Mouse (Mus musculus) ovary, postnatal 36 days (tissue): ENCODE measurements at regions not wholly inside any gene's neighbourhood (a gene's known extent, or its start where the extent isn't known, plus 50 kb on each side); places are given as distances from the start of the nearest gene placed in this dataset.

Experiments used
- DNase-seq: peaks from one replicate; pipeline ENCODE4 v3.0.0; 2022; ENCODE audit warnings: low spot score, mixed read lengths

DNA sequence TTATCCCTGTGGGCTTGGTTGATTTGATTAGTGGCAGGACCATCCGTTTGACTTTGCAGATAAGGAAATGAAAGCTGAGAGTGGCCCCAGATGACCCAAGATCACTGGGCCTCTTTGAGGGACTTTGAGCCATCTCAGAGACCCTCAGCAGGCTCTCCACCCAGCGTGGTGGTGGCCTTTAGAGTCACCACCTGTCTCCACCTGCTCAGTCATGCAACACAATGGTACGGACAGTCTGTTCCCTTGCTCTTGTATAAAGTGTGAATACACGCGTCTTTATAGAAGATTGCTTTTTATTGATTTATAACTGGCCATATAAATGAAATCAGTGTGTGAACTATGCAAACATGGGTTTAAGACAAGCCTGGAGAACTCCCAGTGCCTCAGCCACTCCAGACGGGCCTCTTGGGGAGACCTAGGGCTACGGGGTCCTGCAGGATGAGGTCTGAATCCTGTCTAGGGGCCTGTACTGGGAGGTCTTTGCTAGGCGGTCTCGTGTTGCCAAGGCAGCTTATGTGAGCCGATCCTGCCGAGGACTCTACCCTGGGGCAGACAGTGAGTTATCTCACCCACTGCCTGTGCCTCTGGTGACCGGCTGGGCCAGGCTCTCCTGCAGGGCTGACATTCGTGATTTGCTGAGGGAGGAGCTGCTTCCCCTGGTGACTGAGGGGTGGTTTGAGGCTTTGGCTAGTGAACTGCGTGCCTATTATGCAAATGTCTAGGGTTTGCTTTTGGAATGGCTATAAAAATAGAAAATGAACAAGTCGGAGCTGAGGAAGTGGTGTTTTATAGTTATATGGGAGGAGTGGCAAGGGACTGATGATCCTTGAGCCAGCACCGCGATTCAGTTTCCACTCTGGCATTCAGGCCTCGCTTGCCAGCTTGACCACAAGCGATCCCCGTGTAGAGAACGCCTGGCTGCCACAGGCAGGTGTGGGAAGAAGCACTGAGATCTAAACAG, 176.5 kb downstream of the Fam43a start:
- no peak for DNase-seq

DNA sequence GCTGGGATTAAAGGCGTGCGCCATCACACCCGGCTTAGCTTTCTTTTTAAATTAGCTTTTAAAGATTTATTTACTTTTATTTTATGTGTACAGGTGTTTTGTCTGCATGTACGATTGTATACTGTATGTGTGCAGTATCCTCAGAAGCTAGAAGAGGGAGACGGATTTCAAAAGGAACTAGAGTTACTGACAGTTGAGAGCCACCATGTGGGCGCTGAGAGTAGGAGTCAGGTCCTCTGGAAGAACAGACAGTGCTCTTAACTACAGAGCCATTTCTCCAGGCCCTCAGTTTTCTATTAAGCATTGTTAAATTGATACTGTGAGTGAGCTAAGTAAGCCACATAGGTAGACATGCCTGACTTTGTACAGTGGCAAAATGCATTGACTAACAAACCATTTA, 177.9 kb downstream of the Fam43a start:
- DNase-seq: no peak

DNA sequence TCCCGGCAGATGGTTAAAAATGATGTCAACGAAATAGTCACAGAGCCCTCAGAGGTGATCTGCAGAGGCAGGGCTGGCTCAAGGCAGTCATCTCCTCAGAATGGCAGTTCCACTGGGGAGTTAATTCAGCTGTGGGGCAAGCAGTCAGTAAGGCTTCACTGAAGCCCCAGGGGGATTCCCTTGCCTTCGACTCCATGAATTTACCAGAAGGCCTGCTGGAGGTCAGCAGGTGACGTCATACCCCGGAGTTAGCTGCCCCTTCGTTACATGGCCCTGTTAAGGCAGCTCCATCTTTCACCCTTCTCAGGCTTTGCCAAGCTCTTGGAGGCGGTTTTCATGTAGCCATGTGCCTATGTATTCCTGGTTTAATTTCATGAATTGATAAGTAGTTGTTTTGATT, 178.6 kb downstream of the Fam43a start:
- DNase-seq: no peak

DNA sequence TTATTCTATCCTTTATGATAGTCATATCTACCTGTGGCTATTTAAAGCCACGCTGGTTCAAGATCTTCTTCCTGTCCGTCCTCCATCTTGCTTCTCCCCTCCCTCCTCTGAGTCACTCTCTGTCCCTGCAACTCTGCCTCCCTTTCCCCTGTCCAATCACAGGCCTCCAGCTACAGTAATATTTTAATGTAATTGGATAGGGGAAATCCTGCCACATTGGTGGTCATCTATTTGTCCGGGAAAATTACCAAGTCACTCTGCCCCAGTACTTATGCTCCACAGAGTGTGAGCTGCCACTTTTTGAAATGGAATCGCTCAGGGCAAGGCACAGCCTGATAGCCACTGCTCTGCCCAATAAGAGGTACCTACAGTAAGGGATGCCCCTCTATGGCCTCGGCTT, 179.4 kb downstream of the Fam43a start:
- no peak for DNase-seq

DNA sequence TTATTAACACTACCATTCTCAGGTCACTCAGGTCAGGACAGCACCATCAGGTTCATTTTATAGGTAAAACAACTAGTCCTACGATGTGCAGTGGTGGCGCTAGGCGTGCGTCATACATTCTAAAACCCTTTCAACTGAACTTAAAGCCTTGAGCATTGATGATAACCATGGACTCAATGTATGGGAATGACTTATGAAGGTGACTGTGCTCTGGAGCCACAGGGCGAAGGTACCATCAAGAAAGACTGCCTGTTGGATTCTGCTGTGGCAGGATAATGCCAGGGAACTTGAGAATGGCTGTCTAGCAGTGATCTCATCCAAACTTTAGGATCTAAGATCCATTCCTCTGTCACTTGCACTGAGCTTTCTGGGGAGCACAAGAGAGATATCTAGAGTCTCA, 184.7 kb downstream of the Fam43a start:
- DNase-seq: no peak

DNA sequence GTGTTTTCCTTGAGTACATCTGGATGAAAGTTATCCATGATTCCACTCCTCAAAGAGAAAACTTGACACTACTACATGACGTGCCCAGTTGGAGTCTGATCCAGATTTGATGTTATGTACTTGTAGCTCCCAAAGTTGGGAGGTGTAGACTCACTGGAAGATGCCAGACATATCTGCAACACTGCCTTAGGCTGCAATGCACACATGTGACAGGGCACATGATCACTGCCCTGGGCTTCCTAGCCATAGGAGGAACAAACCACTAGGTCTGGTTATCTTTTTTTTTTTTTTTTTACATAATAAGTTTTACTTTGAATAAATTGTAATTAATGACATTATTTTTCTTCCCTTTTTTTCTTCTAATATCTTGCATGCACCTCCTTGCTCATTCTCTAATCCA, 185.4 kb downstream of the Fam43a start:
- DNase-seq: no peak

DNA sequence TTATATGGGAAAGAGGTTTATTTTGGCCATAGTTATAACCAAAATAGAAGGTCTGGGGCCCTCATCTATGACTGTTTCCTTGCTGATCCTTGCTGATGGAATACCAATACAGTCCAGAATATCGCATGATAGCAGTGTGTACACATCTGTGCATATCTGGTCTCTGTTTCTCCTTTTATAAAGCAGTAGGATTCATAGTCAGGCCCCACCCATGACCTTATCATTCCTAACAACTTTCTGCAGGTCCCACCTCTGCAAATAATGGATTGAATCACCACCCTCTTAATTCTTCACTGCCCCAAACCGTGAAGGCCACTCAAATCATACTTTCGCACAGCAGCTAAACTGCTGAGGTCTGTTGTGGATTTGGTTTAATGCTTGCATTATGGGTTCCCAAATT, 186.5 kb downstream of the Fam43a start:
- DNase-seq: no peak

DNA sequence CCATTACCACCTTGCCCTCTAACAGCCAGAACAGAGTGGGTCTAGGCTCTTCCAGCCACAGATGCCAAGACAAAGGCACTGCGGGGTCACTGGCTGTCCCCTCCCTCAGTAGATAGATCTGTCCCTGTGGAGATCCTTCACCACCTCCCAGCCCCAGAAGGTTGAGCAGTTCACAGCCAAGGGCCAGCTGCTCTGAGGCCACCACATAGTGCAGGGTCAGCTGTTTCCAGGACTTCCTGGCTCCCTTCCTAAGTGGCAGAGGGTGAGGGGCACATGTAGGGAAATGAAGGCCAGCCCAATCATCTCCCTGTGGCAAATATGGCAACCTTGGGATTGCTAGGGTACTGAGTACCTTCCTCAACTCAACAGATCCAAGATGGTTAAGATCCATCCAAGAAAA, 187.8 kb downstream of the Fam43a start:
- DNase-seq: no peak

DNA sequence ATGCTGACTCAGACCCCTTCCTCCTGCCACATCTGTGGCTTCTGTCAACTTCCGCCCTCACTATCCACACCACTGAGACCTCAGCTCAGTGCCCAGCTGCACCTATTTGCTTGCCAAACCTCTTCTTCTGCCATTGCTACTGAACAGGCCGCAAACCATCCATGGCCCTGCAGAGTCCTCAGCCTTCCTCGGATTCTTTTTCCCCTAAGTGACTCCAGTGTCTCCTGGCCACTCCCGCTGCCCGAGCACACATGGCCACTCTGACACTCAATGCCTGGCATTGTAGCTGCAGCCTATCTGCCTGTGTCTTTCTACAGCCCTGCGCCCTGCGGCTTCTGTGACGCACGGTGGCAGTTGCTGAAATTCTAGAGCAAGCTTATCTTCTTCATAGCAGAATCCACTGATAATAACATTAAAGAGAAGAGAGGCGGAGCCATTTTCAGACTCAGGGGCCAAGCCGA, 188.8 kb downstream of the Fam43a start:
- no peak for DNase-seq

DNA sequence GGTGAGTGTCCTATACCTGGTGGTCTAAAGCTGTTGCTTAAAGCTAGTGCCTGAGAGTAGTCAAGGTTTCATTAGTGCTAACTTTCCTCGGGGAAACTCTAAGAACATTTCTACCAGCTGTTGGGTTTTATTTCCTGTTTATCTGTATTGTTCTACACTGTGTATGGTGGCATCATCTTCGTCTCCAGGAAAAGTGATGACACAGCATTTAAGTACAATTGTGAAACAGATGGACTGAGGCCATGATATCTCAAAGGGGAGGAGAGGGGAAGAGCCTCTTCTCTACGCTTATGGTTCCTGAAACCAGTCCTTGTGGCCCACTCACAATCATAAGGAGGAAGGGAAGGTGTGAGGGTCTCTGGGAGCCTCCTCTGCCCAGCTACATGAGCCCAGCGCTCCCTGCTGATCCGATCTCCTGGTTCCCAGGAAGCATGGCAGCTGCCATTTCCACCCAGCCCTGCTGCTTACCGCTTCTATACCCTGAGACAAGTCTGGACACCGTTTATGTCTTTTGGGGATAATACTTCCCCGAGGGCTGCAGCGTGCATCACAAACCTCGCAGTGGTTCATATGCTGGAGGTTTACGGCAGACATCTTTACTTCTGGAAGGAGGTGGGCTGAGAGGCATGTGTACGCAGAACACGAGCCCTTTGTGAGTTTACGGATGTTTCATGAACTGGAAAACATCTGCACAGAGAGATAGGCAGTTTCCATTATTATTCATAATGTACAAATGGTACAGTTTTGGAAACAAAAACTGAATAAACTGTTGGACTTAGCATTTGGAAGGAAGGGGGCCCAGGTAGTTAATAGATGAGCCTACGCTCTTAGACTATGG, 189.6 kb downstream of the Fam43a start:
- no peak for DNase-seq

DNA sequence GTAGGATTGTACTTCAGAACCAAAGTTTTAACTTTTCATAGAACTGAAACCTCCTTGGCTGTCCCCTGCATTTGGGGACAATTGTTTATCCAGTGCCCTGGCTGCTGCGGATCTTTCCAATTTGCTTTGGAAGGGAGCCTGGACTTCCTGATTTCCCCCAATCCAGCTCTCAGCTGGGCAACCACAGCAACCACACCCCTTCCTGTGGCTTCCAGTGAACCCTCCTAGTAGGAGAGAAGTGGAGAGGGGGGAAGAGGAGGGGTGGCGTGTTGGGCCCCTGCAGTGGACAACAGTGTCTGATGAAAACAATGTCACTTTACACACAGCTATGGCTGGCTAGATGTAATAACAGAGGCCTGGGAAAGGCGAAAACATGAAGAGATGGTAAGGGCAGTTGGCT, 190.5 kb downstream of the Fam43a start:
- DNase-seq: no peak

DNA sequence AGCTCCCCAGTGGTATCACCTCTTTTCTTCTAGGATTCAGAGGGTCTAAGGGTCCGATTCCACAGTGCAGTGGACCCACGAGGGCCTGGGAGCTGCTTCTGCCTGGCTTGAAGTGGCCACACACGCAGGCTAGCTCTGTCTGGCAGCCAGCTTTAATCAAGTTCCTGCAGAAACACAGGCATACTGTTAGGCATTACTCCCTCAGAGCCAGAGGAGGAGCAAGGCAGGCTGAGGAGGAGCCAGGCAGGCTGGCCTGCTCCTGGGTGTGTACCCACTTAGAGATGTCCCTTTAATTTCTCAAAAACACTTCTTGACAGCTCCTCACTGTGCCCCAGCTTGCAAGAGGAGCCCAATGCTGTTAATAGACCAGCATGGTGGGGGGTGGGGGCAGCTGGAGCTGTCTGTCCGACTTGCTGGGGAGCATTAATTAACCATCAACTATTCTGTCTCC, 191.1 kb downstream of the Fam43a start:
- no peak for DNase-seq

DNA sequence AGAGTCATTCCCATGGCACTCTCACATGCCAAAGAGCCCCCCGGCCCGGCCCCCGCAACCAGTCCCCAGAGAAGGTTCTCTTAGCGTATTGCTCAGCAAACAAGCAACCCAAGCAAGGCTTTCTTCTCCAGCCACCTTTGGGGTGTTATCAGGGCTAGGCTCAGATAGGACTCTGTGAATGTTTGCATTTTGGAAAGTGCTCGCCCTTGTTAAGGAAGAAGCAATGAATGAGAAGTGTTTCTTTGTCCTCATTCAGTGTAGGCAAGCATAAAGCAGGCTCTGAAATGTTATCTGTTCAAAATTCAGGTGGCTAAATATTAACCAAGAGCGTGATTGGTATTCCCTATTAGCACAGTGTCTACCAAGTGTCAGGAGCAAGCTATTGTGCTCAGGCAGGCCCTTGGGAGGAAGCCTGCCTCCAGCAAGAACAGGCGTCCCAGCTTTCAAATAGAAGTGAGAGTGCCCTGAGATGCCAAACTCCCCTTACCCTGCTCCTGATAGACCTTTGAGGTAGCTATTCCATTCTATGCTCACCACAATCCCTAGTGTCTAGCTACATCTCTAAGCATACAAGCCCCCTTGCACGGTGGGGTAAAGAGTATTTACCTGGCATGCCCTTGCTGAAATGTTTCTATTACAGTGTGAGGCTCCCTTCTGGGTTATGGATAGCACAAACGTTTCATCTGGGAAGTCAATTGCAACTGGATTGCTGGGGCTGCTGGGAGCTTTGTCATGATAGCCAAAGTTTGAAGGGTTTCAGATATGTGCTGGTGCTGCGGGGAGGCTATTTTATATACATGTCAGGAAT, 191.7 kb downstream of the Fam43a start:
- no peak for DNase-seq

DNA sequence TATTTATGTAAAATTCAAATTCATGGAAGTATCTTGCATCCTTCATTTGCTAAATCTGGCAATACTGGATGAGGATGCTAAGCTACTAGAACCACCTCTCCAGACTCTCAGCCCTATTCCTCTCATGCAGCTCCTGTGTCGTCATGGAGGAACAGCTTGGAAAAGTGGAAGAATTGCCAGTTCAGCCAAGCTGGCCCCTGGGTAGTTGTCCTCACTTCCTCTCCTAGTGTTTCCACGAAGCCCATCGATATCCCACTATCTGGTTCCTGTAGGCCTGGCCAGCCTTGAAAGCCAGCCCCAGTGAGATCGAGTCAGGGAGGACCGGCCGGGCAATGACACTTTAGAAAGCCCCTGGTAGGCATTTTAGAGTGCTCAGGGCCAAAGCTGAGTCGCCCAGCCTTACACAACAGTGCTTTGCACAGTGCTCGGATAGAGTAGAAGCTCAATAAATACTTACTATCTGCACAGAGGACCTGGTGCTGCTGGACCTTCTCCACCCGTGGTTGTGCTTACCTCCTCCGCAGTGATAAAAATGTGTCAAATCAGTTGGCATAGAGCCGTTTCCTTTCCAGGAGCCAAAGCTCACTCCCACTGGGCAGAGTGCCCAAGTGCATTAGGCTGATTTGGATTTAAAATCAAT, 193.3 kb downstream of the Fam43a start:
- no peak for DNase-seq

DNA sequence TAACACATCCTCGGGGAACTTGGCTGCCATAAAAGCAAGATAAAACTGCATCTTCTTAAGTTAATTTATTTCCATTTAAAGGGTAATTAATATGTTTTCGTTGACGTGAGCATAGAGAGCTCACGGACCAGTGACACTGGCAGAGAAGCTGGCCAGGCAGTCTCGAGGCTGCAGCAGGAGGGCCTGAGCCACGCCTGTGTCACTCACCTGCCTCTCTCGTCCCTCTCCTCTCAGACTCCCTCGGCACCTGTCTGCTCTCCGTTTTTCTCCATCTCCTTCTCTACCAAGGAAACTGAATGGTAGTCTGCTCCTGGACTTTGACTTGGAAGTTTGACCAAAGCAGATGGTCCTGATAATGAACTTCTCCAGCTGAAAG, 193.8 kb downstream of the Fam43a start:
- DNase-seq: no peak

DNA sequence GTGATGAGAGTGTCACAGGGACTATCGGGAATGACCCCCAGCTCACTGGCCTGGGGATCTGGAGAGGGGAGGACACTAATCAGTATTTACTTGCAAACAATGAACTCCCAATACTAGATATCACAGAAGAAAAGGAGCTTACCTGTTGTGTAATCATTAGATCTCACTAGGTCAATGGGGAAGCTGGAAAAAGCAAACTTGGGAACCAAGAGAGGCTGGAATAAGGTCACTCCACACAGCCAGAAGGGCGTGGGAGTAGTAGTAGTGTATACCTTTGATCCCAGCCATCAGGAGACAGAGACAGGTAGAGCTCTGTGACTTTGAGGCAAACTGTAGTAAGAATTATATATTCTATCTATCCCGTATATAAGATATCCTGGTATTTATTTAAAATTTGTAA, 194.3 kb downstream of the Fam43a start:
- DNase-seq: no peak

DNA sequence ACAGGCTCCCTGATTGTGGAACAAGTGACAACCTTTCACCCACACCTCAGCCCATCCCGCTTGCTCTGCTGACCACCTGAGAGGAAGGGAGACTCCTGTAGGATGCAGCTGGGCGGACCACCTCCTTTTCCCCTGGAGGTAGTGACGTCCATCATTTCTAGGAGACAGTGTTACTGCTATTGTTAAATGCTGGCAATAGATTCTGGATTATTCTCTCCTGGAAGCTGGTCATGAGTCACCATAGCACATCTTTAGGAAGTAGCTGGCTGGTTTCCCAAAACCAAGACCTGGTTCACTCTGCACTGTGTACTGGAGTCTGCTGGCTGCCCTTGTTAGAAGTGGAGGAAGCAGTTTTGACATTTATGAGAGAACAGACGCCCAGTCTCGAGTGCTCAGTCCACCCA, 196.0 kb downstream of the Fam43a start:
- no peak for DNase-seq

DNA sequence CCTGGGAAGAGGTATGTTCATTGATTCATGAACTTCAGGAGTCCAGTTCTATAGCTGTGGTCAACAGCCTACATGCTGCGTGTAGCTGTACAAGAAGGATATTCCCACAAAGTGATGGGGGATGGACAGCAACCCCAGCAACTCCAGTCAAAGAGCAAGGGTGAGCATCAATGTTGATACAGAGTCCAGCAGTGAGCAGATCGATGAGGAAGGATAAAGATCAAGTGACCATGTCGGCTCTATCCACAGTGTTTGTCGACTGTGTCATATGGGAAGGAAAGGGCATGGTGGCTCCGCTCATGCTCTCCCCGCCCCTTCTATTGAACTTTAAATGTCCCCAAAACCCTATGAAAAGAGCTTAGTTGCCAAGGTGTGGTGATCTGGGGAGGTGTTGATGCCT, 196.6 kb downstream of the Fam43a start:
- no peak for DNase-seq

DNA sequence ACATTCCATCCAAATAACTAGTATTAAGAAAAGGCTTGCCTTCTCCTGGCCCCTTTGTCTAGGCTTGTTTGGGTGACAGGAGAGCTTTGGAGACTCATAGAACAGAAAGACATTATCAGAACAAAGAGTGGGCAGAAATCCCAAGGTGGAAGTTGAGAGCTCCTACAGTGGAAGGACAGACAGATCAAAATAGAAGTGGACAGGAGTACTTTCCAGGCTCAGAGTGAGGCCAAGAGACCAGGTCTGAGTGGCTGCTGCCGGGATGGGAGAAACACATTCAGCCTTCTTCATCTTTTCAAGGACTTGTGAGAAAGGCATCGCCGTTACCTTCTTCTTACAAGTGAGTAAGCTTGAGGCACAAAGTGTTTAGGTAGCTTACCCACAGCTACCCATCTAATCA, 197.5 kb downstream of the Fam43a start:
- no peak for DNase-seq

DNA sequence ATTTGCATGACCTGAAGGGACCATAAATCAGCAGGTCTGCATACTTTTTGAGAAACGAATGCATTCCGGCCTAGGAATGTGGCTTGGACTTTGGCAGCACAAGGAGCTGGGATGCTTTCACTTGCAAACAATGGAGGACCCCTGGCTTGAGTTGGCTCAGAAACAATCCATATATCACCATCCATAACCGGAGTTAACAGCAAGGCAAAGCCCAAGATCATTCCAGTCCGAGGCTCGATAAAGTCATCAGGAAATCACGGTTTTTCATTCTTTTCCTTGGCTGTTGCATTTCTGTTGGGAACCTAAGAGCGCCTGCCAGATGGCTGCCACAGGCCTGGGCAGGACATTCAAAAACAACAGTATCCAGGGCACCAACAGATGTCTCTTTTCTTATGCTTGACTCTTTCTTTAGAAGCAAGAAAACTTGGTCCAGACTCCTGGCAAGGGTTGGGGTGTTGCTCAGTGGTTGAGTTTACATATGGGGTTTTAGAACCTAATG, 198.5 kb downstream of the Fam43a start:
- no peak for DNase-seq

DNA sequence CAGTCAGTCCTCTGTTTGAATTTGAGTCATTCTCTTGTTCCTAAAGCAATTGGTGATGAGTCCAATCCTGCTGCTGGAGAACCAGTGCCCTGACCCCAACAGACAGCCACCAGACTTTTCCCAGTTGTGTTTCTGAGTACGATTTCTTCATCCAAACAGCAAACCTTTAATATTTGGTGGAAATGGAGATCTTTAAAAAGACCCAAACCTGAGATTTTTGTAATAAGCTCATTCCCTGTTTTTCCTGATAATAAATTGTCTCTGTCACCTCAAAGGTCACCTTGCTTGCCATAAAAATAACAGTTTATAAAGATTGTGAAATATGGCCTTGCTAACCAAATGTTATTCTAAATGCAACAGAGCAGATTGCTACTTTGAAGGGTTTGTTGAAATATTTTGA, 199.0 kb downstream of the Fam43a start:
- DNase-seq: no peak
